Comparison of ENCODE assay signal across 8 mouse cellular contexts in the genomic region with DNA sequence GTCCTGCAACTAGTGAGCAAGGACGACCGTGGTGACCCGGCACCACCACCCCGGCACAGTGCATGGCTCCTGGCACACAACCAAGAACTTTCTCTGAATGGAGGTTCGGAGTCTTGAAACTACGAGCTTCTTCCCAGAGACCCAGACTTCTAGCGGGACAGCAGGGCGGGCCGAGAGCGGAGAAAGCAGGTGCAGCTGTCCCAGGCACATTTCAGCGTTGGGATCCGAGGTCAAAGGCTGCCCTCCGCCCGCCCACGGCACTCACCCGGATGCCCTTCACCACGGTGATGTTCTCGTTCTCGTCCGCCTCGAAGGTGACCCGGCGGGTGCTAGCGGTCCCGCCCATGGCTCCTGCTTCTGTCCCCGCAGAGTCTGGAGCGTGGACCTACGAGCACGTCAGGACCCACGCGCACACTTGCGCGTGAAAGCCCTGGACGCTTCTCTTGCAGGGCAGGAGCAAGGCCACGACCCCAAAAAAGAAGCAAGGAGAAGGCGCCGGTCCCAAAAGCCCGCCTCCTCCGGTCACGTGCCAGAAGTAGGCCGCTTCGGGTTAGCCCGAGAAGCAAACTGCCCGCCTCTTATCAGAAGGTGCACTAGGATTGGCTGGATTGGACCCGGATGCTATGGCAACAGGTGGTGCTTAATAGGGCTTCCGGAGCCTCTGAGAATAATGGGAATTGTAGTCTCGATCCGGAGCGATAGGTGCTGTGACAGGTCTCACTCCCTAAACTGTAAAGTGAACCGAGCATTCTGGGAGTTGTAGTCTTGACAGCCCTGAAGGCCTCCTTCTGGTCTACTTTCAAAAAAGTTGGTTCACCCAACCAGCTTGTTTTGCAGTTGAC. TPM values are rescaled to one million over a fixed set of nuclear protein-coding genes. Genes with fewer than 3 reads are reported as not detected.
A peak's percentile ranks its signal among the peaks of the same experiment; 100 is the strongest.
DNase-seq lines count a peak whose midpoint lies in the region; ATAC-seq and TF ChIP-seq lines count a peak whose summit lies in the region.

TSS of gene Chchd3 (minus strand) at position 526 of the 842 bp plus-strand sequence.

- ATAC-seq in heart, embryonic 11.5 days (replicated peaks; ENCODE audit: insufficient number of reproducible peaks, low FRiP score, low TSS enrichment), result peak; percentile 99
- ATAC-seq in kidney, embryonic 16.5 days (ENCODE audit: low FRiP score, low TSS enrichment), result peak; percentile 100

- peak; percentile 99 for DNase-seq in brain, embryonic 14.5 days (ENCODE audit: low read depth)
- peak; percentile 100 for DNase-seq in liver, adult 2 months (ENCODE audit: extremely low read depth, low read depth, low spot score)
- DNase-seq in splenic B cell, adult 2 months (ENCODE audit: low read depth, low spot score), result peak; percentile 98

- H3K4me2 ChIP-seq in heart, embryonic 11.5 days, result peak within 1 kb of the TSS; percentile 80
- H3K4me2 ChIP-seq in kidney, embryonic 16.5 days (replicated peaks; ENCODE audit: low read depth, low read length), result peak within 1 kb of the TSS; percentile 71
- peak within 1 kb of the TSS; percentile 82 for H3K4me2 ChIP-seq in myocyte (ENCODE audit: low read depth)

- peak within 1 kb of the TSS; percentile 89 for H3K4me3 ChIP-seq in C2C12 (ENCODE audit: insufficient read depth, poor library complexity, severe bottlenecking)
- H3K4me3 ChIP-seq in erythroblast, embryonic 14.5 days (replicated peaks), result peak within 1 kb of the TSS; percentile 88
- peak within 1 kb of the TSS; percentile 94 for H3K4me3 ChIP-seq in heart, embryonic 11.5 days (ENCODE audit: low read depth, low read length)
- H3K4me3 ChIP-seq in kidney, embryonic 16.5 days (ENCODE audit: low read length), result peak within 1 kb of the TSS; percentile 92
- peak within 1 kb of the TSS; percentile 90 for H3K4me3 ChIP-seq in liver, adult 2 months (ENCODE audit: insufficient read depth, low read depth, low read length)
- H3K4me3 ChIP-seq in myocyte, result peak within 1 kb of the TSS; percentile 89

- no peaks in the 10 kb centered on the region for H3K9me3 ChIP-seq in erythroblast, embryonic 14.5 days (ENCODE audit: control insufficient read depth, low read length)
- no peaks in the 10 kb centered on the region for H3K9me3 ChIP-seq in heart, embryonic 11.5 days (replicated peaks; ENCODE audit: control insufficient read depth, low read length)
- no peaks in the 10 kb centered on the region for H3K9me3 ChIP-seq in kidney, embryonic 16.5 days (ENCODE audit: low read length)

- no peak for TF ChIP-seq CTCF in C2C12 (IDR thresholded peaks at IDR 0.05; ENCODE audit: control insufficient read depth, insufficient read depth, insufficient read length)
- no peak for TF ChIP-seq CTCF in brain, embryonic 14.5 days (IDR thresholded peaks at IDR 0.05; ENCODE audit: borderline replicate concordance, extremely low read depth, insufficient read depth, insufficient read length)
- TF ChIP-seq CTCF in liver, adult 2 months (IDR thresholded peaks at IDR 0.05; ENCODE audit: low read depth, low read length), result no peak

- H3K79me2 ChIP-seq in C2C12 (ENCODE audit: control insufficient read depth, insufficient read depth) (peaks cover 51% of the 10 kb centered on the region), myocyte (ENCODE audit: control insufficient read depth, insufficient read depth) (peaks cover 51% of the 10 kb centered on the region)
- H3K79me2 ChIP-seq in liver, adult 2 months (ENCODE audit: control insufficient read depth, insufficient read depth, low read length), result peaks cover 9% of the 10 kb centered on the region; the same call in 1 of the 2 replicates

- TF ChIP-seq POLR2A in brain, embryonic 14.5 days (IDR thresholded peaks at IDR 0.05; ENCODE audit: borderline replicate concordance, extremely low read depth, insufficient read depth, insufficient read length, poor library complexity, severe bottlenecking), result no peak
- peak; percentile 26; the same call in 1 of the 2 replicates for TF ChIP-seq POLR2A in liver, adult 2 months (IDR thresholded peaks at IDR 0.05; ENCODE audit: extremely low read depth, insufficient read depth, low read length)
- TF ChIP-seq POLR2A in myocyte (IDR thresholded peaks at IDR 0.05; ENCODE audit: insufficient read length, low read depth), result peak; percentile 60

- peak within 1 kb of the TSS; percentile 96 for H3ac ChIP-seq in C2C12 (ENCODE audit: control insufficient read depth, insufficient read length, low read depth)
- H3ac ChIP-seq in myocyte (ENCODE audit: control insufficient read depth, insufficient read length), result peak within 1 kb of the TSS; percentile 61

- H3K79me3 ChIP-seq in C2C12 (ENCODE audit: low read depth), result peaks cover 48% of the 10 kb centered on the region

- peak within 1 kb of the TSS; percentile 90 for H3K9ac ChIP-seq in heart, embryonic 11.5 days (ENCODE audit: low read depth, low read length)
- H3K9ac ChIP-seq in kidney, embryonic 16.5 days (replicated peaks; ENCODE audit: low read length), result peak within 1 kb of the TSS; percentile 79
- H3K9ac ChIP-seq in liver, adult 2 months (ENCODE audit: low read depth, low read length), result peak within 1 kb of the TSS; percentile 85

- WGBS in heart, embryonic 11.5 days (ENCODE audit: insufficient replicate concordance), result under 1% methylated on average over 50 of the region's 50 CpGs
- WGBS in kidney, embryonic 16.5 days, result under 1% methylated on average over 50 of the region's 50 CpGs
- whole genome bisulfite sequencing in liver, adult 2 months, result 0% methylated on average over 50 of the region's 50 CpGs

- H3K27me3 ChIP-seq in C2C12 (ENCODE audit: control insufficient read depth, insufficient read depth, insufficient read length), result no peaks in the 10 kb centered on the region
- peaks cover 10% of the 10 kb centered on the region for H3K27me3 ChIP-seq in erythroblast, embryonic 14.5 days (ENCODE audit: control insufficient read depth)
- no peaks in the 10 kb centered on the region for H3K27me3 ChIP-seq in heart, embryonic 11.5 days (ENCODE audit: control insufficient read depth, insufficient read depth, low read length)
- H3K27me3 ChIP-seq in kidney, embryonic 16.5 days (ENCODE audit: insufficient read depth, low read length), result no peaks in the 10 kb centered on the region
- no peaks in the 10 kb centered on the region for H3K27me3 ChIP-seq in liver, adult 2 months (ENCODE audit: control insufficient read depth, insufficient read depth, low read length)
- H3K27me3 ChIP-seq in myocyte (ENCODE audit: control insufficient read depth, insufficient read depth, insufficient read length), result no peaks in the 10 kb centered on the region
- H3K27me3 ChIP-seq in splenic B cell, adult 2 months (ENCODE audit: control insufficient read depth, insufficient read depth, low read length, poor library complexity, severe bottlenecking), result no peaks in the 10 kb centered on the region

- peaks cover 43% of the 10 kb centered on the region for H3K4me1 ChIP-seq in erythroblast, embryonic 14.5 days (ENCODE audit: control insufficient read depth)
- H3K4me1 ChIP-seq in heart, embryonic 11.5 days (ENCODE audit: control insufficient read depth, insufficient read depth, low read length), result peaks cover 8% of the 10 kb centered on the region
- H3K4me1 ChIP-seq in kidney, embryonic 16.5 days (ENCODE audit: insufficient read depth, low read length), result peaks cover 7% of the 10 kb centered on the region
- H3K4me1 ChIP-seq in liver, adult 2 months (ENCODE audit: control insufficient read depth, insufficient read depth, low read length), result peaks cover 1% of the 10 kb centered on the region; the same call in 1 of the 2 replicates

- peaks cover 21% of the 10 kb centered on the region for H3K36me3 ChIP-seq in C2C12 (ENCODE audit: control insufficient read depth, insufficient read depth)
- peaks cover 13% of the 10 kb centered on the region for H3K36me3 ChIP-seq in erythroblast, embryonic 14.5 days (ENCODE audit: control insufficient read depth)
- peaks cover 2% of the 10 kb centered on the region for H3K36me3 ChIP-seq in heart, embryonic 11.5 days (ENCODE audit: control insufficient read depth, insufficient read depth, low read length)
- H3K36me3 ChIP-seq in kidney, embryonic 16.5 days (ENCODE audit: insufficient read depth, low read length), result peaks cover 2% of the 10 kb centered on the region
- H3K36me3 ChIP-seq in liver, adult 2 months (ENCODE audit: control insufficient read depth, insufficient read depth, low read length), result peaks cover 4% of the 10 kb centered on the region; the same call in 1 of the 2 replicates
- H3K36me3 ChIP-seq in myocyte (ENCODE audit: control insufficient read depth, insufficient read depth), result peaks cover under 1% of the 10 kb centered on the region
- H3K36me3 ChIP-seq in splenic B cell, adult 2 months (ENCODE audit: control insufficient read depth, insufficient read depth, low read length, poor library complexity, severe bottlenecking), result no peaks in the 10 kb centered on the region

- peak within 1 kb of the TSS; percentile 71; the same call in 1 of the 2 replicates for H3K27ac ChIP-seq in heart, embryonic 11.5 days (ENCODE audit: low read depth, low read length)
- peak within 1 kb of the TSS; percentile 72; the same call in 1 of the 2 replicates for H3K27ac ChIP-seq in kidney, embryonic 16.5 days (ENCODE audit: low read length)
- H3K27ac ChIP-seq in liver, adult 2 months (replicated peaks; ENCODE audit: insufficient read depth, low read depth, low read length), result peak within 1 kb of the TSS; percentile 94

TF ChIP-seq in C2C12, 6 proteins besides CTCF, POLR2A, EP300 and RAD21 (continues in another document):
- TF ChIP-seq MAX (IDR thresholded peaks at IDR 0.05) (peak; percentile 65), CEBPB (IDR thresholded peaks at IDR 0.05; ENCODE audit: low read depth) (no peak), MYOG (IDR thresholded peaks at IDR 0.05; ENCODE audit: control insufficient read depth, extremely low read depth, insufficient read length) (no peak), USF1 (IDR thresholded peaks at IDR 0.05; ENCODE audit: low read depth) (peak; percentile 99), MYOD1 (IDR thresholded peaks at IDR 0.05; ENCODE audit: control insufficient read depth, insufficient read length, low read depth) (peak; percentile 38)

TF ChIP-seq in myocyte, 11 proteins besides CTCF, POLR2A, EP300 and RAD21 (continues in another document):
- TF ChIP-seq E2F4 (IDR thresholded peaks at IDR 0.05; ENCODE audit: insufficient read depth) (peak; percentile 18), USF1 (IDR thresholded peaks at IDR 0.05; ENCODE audit: low read depth) (peak; percentile 99), SRF (IDR thresholded peaks at IDR 0.05; ENCODE audit: control insufficient read depth, insufficient read length, low read depth) (no peak), MYOG (IDR thresholded peaks at IDR 0.05; ENCODE audit: control insufficient read depth in 1 of 3, insufficient read depth in 1 of 3, insufficient read length in 2 of 3, low read depth in 2 of 3) (peak in 2 of 3 experiments; percentile 62 to 81)

RNA-seq across cellular contexts. Expression of gene Chchd3, which starts in this region (rescaled TPM):
- polyA plus RNA-seq in C2C12 (2012; fragmentation: generic; extraction: Trizol) (94.8 TPM), myocyte (2012; fragmentation: generic; extraction: Trizol) (123 TPM)
- 84.4 and 85.6 TPM in 2 replicates for polyA plus RNA-seq in brain, embryonic 14.5 days (2012; rRNA removed)
- 9.4 and 13.0 TPM in 2 replicates for polyA plus RNA-seq in erythroblast, embryonic 14.5 days (2012)
- 176 and 182 TPM in 2 replicates for polyA plus RNA-seq in heart, embryonic 11.5 days (2014; fragmentation: Nextera tagmentation; extraction: Ambion mirVana)
- 128 and 129 TPM in 2 replicates for polyA plus RNA-seq in kidney, embryonic 16.5 days (2015; fragmentation: Nextera tagmentation; extraction: Ambion mirVana)
- 140 and 158 TPM in 2 replicates for total RNA-seq in liver, adult 2 months (2014; rRNA removed)
- polyA plus RNA-seq in liver, adult 2 months (2012; rRNA removed), result 88.0 and 93.0 TPM in 2 replicates

Comparison
In these comparisons a context has a peak if more than half of its experiments do, and no peak if none do; other contexts are left out.
1. Peak in every context shown above with its lines: DNase-seq, ATAC-seq, H3K4me3 ChIP-seq and H3K27ac ChIP-seq.